Mouse (Mus musculus) cerebellum, adult 11-12 months (tissue): ENCODE data around the gene Spcs2.

Experiments used
- DNase-seq: peaks from one replicate; pipeline ENCODE4 v3.0.0; 2022

Gene Spcs2

GRCm38 (mm10) chr7:99864241-99865028 lies 1.2 kb upstream of the Spcs2 start:
- no peak for DNase-seq

- peak; percentile 96 for DNase-seq
These were observed 4.3 kb downstream of the Spcs2 start, which contains the start of gene Xrra1 for GRCm38 (mm10) chr7:99858813-99859585. Gene Xrra1 (plus strand): TSS chr7:99859116.

DNA sequence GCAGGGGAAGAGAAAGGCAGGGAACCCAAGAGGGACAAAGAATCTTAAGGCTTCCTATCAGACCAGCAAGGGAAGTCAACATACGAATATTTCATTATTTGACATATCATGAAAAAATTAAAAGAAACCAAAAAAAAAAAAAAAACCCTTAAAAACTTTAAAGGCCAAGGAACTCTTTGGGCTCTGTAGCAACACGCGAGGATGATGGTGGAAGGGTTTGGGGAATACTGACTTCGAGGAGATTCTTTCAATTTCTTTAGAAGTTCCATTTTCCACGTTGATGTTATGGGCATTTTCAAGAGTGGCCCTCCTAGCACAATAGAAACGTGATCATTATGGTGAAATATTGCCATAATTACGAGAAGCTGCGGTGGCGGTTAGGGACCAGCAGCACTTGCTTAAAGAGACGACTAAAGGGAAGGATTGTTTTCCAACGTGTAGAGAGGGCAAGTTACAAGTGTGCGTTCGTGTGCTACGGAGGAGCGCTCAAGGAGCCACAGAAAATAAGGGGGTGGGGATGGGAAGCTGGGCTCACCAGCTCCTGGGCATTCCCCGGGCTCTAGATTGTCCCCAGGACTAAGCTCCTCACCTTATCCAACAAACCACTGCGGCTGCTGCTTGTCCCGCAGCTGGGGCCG lies 5.0 kb downstream of the Spcs2 start:
- no peak for DNase-seq

GRCm38 (mm10) chr7:99856266-99856861 lies 6.9 kb downstream of the Spcs2 start:
- no peak for DNase-seq

- DNase-seq, result no peak
These were observed 9.0 kb downstream of the Spcs2 start for GRCm38 (mm10) chr7:99854311-99854710.

- DNase-seq, result no peak
These were observed 9.9 kb downstream of the Spcs2 start for GRCm38 (mm10) chr7:99853350-99853749.

DNA sequence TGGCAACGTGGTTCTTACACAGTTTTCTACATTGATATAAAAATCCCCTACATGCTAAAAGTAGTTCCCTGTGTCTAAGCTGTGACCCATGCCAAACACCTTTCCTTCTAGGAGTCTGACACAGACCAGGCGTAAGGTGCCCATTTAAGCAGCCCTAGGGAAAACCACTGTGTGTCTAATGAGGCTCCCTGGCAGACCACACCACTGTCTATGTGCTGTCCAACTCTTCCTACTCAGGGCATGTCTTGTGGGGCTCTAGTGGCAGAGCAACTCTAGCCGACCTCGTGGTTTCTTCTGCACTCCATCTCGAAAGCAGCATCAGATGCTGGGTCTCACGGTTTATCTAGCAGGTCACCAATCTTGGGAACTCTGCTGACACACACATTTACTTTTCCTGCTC lies 11.6 kb downstream of the Spcs2 start:
- no peak for DNase-seq

- no peak for DNase-seq
These were observed 12.1 kb downstream of the Spcs2 start for GRCm38 (mm10) chr7:99851121-99851520.

GRCm38 (mm10) chr7:99850534-99850933 lies 12.7 kb downstream of the Spcs2 start:
- no peak for DNase-seq

GRCm38 (mm10) chr7:99845533-99846236 lies 17.6 kb downstream of the Spcs2 start:
- DNase-seq, result no peak

DNA sequence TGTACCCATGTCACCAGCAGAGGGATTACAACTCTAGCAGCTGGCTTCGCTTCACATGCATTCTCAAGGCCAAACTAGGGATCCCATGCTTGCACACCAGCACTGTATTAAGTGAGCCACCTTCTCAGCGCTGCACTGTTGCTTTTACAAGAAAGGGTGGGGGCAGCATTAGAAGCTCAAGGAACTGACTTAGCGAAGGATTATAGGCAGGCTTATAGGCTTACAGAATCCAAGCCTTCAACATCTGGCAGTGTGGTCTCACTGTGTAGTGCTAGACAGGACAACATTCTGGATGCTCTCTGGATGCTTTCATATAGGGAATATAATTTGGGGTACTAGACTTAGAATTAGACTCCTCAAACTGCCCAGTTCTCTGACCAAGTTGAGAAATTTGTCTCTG lies 25.0 kb downstream of the Spcs2 start:
- DNase-seq, result no peak

- DNase-seq, result no peak
These were observed 25.7 kb downstream of the Spcs2 start for GRCm38 (mm10) chr7:99837358-99838071.

DNA sequence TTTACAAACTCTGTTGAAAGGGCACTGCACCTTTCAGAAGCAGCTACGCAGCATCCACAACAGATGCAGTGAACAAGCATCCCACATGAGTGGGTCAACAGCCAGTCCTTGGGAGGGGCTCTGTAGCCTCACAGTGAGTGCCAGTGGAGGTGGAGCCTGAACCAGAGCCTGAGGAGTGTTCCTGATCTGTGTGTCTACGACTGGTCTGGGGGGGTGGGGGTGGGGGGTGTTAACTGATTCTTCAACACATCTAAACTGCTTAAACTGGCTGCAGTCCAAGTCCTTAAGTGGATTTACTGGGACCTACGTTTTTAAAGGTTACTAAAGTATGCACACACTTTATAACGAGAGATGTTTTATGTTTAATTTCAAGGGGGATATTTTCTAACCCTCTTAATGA lies 26.5 kb downstream of the Spcs2 start:
- DNase-seq, result no peak

- DNase-seq, result no peak
These were observed 28.9 kb downstream of the Spcs2 start for GRCm38 (mm10) chr7:99834314-99834853.

- no peak for DNase-seq
These were observed 29.4 kb downstream of the Spcs2 start for GRCm38 (mm10) chr7:99833846-99834222.

- DNase-seq, result no peak
These were observed 30.0 kb downstream of the Spcs2 start for GRCm38 (mm10) chr7:99833115-99833845.

- DNase-seq, result peak; percentile 95
These were observed 35.1 kb downstream of the Spcs2 start, which contains the start of gene Neu3 for GRCm38 (mm10) chr7:99828083-99828570. Gene Neu3 (minus strand): TSS chr7:99828417.

DNA sequence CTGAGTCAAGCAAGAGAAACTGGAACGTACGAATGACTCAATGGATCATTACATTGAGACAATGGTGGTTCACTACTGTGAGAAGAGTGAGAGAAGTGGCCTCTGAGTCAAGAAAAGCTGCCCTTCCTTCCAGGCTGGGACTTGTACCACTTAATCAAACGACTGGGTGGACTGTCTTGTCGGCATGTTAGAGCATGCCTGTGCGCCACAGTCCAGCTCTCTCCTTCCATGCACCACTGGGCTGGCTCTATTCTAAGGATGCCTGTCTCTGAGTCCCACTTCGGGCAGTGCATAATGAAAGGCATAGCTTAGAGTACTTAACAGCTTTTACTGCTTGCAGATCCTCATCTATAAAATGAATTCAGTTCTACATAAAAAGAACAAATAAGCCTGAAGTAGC lies 37.2 kb downstream of the Spcs2 start:
- no peak for DNase-seq

DNA sequence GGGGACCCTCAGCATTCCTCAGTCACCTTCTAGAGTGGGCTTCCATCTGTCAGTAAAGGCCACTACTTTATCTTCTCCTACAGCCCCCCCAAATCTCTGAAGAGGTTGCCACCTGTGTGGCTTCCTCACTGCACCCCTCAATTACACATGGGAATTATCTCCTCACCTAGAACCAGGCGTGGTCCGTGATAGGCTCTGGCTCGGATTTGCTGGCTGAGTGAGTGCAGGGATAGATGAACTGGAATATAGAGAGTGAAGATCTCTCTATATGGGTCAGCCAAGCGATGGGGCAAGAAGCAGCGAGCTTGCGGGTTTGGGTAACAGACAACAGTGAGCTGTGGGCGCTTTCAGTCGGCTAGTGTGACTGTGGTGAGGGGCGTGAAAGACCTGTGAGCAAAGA lies 37.8 kb downstream of the Spcs2 start:
- no peak for DNase-seq

DNA sequence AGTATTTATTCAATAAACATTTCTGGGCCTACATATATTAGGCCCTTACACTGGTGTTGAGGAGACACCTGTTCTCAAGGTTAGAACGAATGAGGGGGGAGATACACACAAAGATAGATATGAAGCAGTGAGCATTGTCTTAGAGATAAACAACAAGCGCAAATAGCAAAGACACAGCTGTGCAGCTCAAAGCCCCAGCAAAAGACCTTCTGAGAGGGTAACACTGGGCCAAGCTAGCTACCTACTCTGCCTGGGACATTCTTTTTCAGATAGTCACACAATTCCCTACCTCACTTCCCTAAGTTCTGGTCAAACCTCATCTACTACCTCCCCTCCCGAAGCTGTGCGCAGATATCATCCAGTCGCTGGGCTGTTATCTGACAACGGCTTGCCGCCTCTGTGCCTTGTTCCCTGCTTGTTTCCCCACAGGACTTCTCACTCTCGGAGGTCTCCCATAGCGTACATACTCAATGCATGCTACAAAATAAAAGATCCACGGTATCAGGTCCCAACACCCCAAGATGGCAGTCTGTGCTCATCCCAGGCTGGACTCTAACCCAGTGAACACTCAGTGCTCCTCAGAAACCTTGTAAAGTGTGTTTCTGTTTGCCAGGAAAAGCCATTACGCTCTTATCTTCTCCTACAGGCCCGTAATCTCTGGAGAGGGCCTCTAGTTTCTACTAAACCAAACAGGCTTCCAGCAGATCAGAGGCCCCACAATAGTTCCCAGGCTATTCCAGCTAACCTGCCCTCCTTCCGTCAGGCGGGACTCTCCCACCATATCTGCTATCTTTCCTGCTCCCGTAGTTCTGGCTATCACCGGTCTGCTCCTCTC lies 38.4 kb downstream of the Spcs2 start:
- DNase-seq, result no peak
